Mouse (Mus musculus): ENCODE results near the gene Snx13.

DNA sequence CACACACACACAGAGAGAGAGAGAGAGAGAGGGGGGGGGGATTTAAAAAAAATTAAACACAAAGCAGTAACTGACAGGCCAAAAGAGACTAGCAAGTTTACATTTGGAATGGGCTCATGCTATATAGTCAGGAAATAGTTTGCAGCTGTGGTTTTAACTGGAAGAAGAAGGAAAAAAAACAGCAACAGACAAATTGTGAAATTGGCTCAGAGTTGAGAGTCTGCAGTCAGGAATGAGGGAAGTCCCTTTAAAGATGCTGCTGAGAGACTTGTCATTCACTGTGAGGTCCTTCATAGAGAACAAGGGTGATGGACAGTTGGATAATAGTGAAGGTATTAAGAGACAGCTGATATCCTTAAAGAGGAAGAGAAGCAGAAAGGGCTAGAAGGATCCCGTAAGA, 35.5 kb upstream of the Snx13 start:
- TF ChIP-seq CTCF (IDR thresholded peaks at IDR 0.05): no peak
- TF ChIP-seq EP300 (IDR thresholded peaks at IDR 0.05): no peak

Measured in lung, postnatal 0 days (tissue).